Mouse (Mus musculus): Measurements from ENCODE around the gene Fam47e. TPM values are rescaled to one million over a fixed set of nuclear protein-coding genes. Genes with fewer than 3 reads are reported as not detected.

Gene Fam47e
- polyA plus RNA-seq, 1 experiment from 2014 or later, result not detected

DNA sequence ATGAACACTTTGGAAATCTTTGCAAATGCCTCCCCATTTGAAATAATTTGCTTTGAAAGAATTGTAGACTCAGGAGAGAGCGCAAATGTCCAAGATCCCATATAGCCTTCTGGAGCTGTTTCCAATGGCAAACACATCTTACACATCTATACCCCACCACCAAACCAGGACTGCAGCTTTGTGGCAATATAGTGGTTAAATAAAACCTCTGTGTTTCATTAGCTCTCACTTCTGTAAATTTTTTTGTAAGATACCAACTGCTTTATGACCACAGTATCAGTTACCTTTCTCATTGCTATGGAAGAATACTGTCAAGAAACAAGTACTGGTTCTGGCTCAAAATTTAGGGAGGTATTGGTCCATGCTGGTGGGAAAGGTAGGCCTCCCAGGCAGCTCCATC, 1.0 kb downstream of the Fam47e start:
- Histone ChIP-seq H3K36me3 (no peaks in the 10 kb centered on the region), H3K9ac (no peak overlapping the region), H3K4me1 (peaks cover 8% of the 10 kb centered on the region), H3K4me2 (replicated peaks) (no peak overlapping the region), H3K27me3 (no peaks in the 10 kb centered on the region), H3K9me3 (no peaks in the 10 kb centered on the region), H3K27ac (no peak overlapping the region), H3K4me3 (no peak overlapping the region)
- no peak for ATAC-seq (ENCODE audit: low FRiP score, low read depth)
- WGBS, result 86% methylated on average over 1 of the region's 1 CpGs

DNA sequence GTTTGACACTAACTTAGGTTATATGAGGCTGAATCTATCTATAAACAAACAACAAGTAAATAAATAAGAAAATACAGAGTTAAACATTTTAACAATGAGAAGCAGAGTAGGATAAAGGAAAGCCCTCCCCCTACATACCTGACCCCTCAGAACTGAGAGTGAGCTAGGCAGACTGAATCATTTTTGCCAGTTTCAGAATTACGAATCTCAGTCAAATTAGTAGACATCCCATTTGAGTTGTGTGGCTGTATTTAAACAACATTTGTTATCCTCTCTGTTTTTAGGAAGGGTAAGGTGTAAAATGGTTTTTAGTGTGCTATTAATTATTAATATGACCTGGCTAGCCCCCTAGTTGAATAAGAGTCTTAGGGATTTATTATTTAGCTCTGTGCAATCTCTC, 2.6 kb downstream of the Fam47e start:
- ATAC-seq (ENCODE audit: low FRiP score, low read depth), result no peak
- H3K9ac ChIP-seq, result no peak overlapping the region
- H3K4me3 ChIP-seq, result no peak overlapping the region
- peaks cover 10% of the 10 kb centered on the region for H3K4me1 ChIP-seq
- no peak overlapping the region for H3K27ac ChIP-seq
- H3K36me3 ChIP-seq, result no peaks in the 10 kb centered on the region
- H3K27me3 ChIP-seq, result no peaks in the 10 kb centered on the region
- WGBS, result 91% methylated on average over 1 of the region's 1 CpGs
- no peaks in the 10 kb centered on the region for H3K9me3 ChIP-seq
- no peak overlapping the region for H3K4me2 ChIP-seq (replicated peaks)

DNA sequence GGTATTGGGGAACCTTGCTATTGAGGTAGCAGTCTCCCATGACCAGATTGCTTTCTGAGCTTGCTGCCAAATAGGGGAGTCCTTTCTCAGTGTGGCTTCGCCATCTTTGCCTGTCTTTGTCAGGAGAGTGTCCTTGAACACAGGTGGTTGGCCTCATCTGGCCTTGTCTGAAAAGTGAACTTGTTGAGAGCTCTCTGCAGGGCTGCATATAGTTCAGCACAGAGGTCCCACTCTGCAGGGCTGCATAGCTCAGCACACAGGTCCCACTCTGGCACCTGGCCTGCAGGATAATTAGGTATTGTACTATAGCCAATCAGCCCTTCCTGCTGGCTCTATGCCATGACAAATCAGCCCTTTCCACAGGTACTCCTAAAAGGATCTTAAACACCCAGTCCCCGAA, 5.3 kb downstream of the Fam47e start:
- H3K27me3 ChIP-seq, result no peaks in the 10 kb centered on the region
- H3K36me3 ChIP-seq, result no peaks in the 10 kb centered on the region
- no peak overlapping the region for H3K4me2 ChIP-seq (replicated peaks)
- 65% methylated on average over 2 of the region's 2 CpGs for WGBS
- no peak overlapping the region for H3K4me3 ChIP-seq
- H3K9me3 ChIP-seq, result no peaks in the 10 kb centered on the region
- H3K4me1 ChIP-seq, result peaks cover 24% of the 10 kb centered on the region
- 0 out of 2 replicates have a peak, but pooled peaks have one; percentile 13 for ATAC-seq (ENCODE audit: low FRiP score, low read depth)
- H3K9ac ChIP-seq, result no peak overlapping the region
- no peak overlapping the region for H3K27ac ChIP-seq

DNA sequence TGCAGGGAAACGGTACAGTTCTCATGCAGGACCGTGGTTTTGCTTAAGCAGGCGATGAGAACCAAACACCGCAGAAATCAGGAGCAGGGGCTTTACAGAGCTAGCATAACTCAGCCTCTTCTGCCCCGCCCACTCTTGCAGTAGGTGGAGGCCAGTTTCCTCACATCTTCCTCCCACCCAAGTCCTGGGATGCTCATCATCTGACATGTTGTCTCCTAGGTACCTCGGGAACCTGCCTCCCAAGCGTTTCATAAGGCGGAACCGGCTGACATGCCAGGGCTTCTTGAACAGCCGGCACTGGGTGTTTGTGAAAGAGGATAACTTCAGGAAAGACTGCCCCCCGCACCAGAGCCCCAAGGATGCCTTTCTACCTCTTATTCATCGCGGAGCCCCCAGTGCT, 7.1 kb downstream of the Fam47e start:
- H3K27me3 ChIP-seq, result no peaks in the 10 kb centered on the region
- ATAC-seq (ENCODE audit: low FRiP score, low read depth), result no peak
- peaks cover 24% of the 10 kb centered on the region for H3K4me1 ChIP-seq
- no peaks in the 10 kb centered on the region for H3K36me3 ChIP-seq
- no peak overlapping the region for H3K9ac ChIP-seq
- no peak overlapping the region for H3K27ac ChIP-seq
- no peak overlapping the region for H3K4me2 ChIP-seq (replicated peaks)
- 75% methylated on average over 13 of the region's 13 CpGs for WGBS
- no peak overlapping the region for H3K4me3 ChIP-seq
- no peaks in the 10 kb centered on the region for H3K9me3 ChIP-seq

DNA sequence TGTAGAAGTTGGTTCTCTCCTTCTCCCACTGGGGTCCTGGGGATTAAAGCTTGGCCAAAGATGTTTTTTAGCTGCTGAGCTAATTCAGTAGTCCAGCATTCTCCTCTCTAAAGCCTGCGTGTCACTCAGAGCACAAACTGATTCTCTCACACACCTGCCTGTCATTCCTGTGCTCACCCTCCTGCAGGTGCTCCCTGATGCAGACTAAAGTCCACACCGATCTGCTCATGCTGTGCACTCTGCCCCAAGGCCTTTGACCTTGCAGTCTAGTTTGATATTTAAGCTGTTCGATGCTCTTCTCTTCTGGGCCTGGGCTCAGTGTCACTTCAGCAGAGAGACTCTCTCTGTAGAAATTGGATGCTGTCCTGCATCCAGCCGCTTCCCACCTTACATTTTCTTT, 16.4 kb downstream of the Fam47e start:
- WGBS, result 88% methylated on average over 4 of the region's 4 CpGs
- ATAC-seq (ENCODE audit: low FRiP score, low read depth), result no peak
- H3K4me3 ChIP-seq, result no peak overlapping the region

DNA sequence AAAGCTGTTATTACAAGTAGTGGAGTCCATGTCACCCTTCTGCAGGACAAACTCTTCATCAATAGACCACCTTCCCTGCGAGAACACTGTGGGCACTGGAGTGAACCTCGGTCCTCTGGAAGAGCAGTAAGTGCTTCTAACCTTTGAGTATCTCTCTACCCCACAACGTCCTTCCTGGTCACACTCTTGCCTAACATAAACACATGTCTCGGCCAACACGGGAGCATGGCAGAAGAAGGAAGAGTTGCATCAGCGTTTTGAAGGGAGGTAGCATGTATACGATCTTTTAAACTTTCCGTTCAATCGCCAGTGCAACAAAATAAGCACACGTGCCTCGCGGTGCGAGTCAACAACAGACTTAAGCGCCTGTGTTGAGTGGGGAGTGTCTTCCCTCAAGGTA, 24.7 kb downstream of the Fam47e start:
- H3K36me3 ChIP-seq, result no peaks in the 10 kb centered on the region
- H3K4me2 ChIP-seq (replicated peaks), result no peak overlapping the region
- H3K9ac ChIP-seq, result no peak overlapping the region
- H3K4me3 ChIP-seq, result no peak overlapping the region
- no peak overlapping the region for H3K27ac ChIP-seq
- 86% methylated on average over 14 of the region's 14 CpGs for WGBS
- H3K27me3 ChIP-seq, result no peaks in the 10 kb centered on the region
- no peaks in the 10 kb centered on the region for H3K9me3 ChIP-seq
- ATAC-seq (ENCODE audit: low FRiP score, low read depth), result no peak
- H3K4me1 ChIP-seq, result no peaks in the 10 kb centered on the region

More for the DNA sequence above, 16.4 kb downstream of the Fam47e start:
- H3K4me2 ChIP-seq (replicated peaks), result no peak overlapping the region
- H3K27ac ChIP-seq, result no peak overlapping the region
- no peaks in the 10 kb centered on the region for H3K9me3 ChIP-seq
- no peak overlapping the region for H3K9ac ChIP-seq
- H3K4me1 ChIP-seq, result no peaks in the 10 kb centered on the region
- H3K27me3 ChIP-seq, result no peaks in the 10 kb centered on the region
- H3K36me3 ChIP-seq, result no peaks in the 10 kb centered on the region

DNA sequence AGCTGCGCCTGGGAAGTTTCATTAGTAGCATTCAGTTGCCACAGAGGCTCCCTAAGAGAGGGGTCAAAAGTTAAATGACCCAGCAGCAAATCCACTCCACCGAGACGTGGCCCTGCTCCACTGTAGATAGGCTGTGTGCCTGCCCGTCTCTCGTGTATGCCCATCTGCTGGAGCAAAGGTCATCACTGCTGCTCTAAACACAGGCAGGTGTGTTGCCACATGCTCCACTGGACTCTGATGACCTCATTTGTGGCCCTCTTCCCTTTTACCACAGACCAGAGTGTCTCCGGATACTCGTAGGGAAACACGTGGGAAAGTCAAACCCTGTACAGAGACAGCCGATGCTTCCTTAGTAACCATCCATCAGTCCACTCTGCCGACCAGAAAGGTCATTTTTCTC, 31.1 kb downstream of the Fam47e start:
- ATAC-seq (ENCODE audit: low FRiP score, low read depth), result no peak
- Histone ChIP-seq H3K36me3 (no peaks in the 10 kb centered on the region), H3K4me2 (replicated peaks) (no peak overlapping the region), H3K27me3 (no peaks in the 10 kb centered on the region), H3K9ac (no peak overlapping the region), H3K9me3 (no peaks in the 10 kb centered on the region), H3K4me1 (no peaks in the 10 kb centered on the region), H3K4me3 (no peak overlapping the region), H3K27ac (no peak overlapping the region)
- WGBS, result 49% methylated on average over 10 of the region's 10 CpGs

DNA sequence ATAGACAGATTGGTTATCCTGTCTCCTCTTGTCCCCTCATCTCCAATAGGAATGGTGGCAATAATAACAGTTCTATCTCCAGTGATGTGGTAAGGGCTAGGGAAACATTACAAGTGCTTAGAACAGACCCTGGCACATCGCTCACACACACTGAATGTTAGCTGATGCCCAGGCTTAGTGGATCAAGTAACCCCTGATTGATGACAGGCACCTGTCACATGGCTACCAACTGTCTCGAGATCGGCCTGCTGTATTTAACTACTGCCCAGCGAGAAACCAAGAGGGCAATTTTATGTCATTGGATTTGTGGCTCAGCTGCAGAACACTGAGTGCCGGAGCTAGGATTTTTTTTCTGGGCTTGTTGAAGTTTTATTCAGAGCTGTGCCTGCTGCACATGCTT, 40.2 kb downstream of the Fam47e start:
- no peak for ATAC-seq (ENCODE audit: low FRiP score, low read depth)
- no peak overlapping the region for H3K9ac ChIP-seq
- no peak overlapping the region for H3K4me3 ChIP-seq
- H3K36me3 ChIP-seq, result no peaks in the 10 kb centered on the region
- no peaks in the 10 kb centered on the region for H3K4me1 ChIP-seq
- H3K9me3 ChIP-seq, result no peaks in the 10 kb centered on the region
- 59% methylated on average over 5 of the region's 5 CpGs for WGBS
- H3K4me2 ChIP-seq (replicated peaks), result no peak overlapping the region
- H3K27me3 ChIP-seq, result no peaks in the 10 kb centered on the region
- no peak overlapping the region for H3K27ac ChIP-seq

DNA sequence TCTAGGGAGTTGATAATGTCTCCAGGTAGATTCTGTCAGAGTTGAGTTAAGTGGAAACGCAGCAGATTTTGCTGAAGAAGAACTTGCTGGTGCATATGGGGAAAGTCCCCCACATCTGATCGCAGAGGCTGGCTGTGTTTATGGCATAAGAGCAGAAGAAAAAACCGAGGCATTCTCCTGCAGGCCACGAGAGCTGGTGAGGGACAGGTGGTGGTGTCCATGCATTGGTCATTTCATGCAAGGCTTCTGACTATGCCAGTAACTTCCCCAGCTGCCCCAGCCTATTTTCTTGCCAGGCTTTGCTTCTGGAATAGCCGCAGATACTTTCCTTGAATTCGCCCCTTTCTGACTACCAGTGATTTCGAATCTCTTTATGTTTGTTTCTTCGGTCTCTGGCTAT, 42.0 kb downstream of the Fam47e start:
- Histone ChIP-seq H3K9me3 (no peaks in the 10 kb centered on the region), H3K4me2 (replicated peaks) (no peak overlapping the region), H3K9ac (no peak overlapping the region), H3K36me3 (no peaks in the 10 kb centered on the region), H3K4me1 (0 out of 2 replicates have a peak, but pooled peaks cover 1% of the 10 kb centered on the region), H3K4me3 (no peak overlapping the region), H3K27me3 (0 out of 2 replicates have a peak, but pooled peaks cover 2% of the 10 kb centered on the region), H3K27ac (no peak overlapping the region)
- no peak for ATAC-seq (ENCODE audit: low FRiP score, low read depth)
- WGBS, result 91% methylated on average over 8 of the region's 8 CpGs

DNA sequence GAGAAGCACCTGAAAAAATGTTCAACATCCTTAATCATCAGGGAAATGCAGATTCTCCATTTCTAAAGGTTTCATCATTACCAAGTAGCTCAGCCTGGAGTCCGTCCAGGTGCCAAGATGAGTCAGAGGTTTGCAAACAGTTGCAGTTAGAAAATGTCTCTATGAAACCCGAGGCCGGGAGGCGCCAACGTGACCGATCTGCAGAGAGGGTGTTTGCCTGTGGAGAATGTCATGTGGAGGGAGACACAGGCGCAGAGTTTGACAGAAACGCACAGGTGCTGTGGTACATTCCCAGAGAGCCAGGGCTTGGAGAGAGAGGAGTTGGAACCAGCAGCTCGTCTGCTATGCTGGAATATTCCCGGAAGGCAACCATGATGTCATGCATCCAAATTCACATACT, 44.2 kb downstream of the Fam47e start:
- no peak overlapping the region for H3K4me2 ChIP-seq (replicated peaks)
- 0 out of 2 replicates have a peak, but pooled peaks cover 2% of the 10 kb centered on the region for H3K27me3 ChIP-seq
- no peak overlapping the region for H3K9ac ChIP-seq
- 76% methylated on average over 10 of the region's 10 CpGs for WGBS
- H3K4me1 ChIP-seq, result peaks cover 11% of the 10 kb centered on the region; the same call in 1 of the 2 replicates
- no peak for ATAC-seq (ENCODE audit: low FRiP score, low read depth)
- no peaks in the 10 kb centered on the region for H3K36me3 ChIP-seq
- no peaks in the 10 kb centered on the region for H3K9me3 ChIP-seq
- H3K27ac ChIP-seq, result no peak overlapping the region
- H3K4me3 ChIP-seq, result no peak overlapping the region

DNA sequence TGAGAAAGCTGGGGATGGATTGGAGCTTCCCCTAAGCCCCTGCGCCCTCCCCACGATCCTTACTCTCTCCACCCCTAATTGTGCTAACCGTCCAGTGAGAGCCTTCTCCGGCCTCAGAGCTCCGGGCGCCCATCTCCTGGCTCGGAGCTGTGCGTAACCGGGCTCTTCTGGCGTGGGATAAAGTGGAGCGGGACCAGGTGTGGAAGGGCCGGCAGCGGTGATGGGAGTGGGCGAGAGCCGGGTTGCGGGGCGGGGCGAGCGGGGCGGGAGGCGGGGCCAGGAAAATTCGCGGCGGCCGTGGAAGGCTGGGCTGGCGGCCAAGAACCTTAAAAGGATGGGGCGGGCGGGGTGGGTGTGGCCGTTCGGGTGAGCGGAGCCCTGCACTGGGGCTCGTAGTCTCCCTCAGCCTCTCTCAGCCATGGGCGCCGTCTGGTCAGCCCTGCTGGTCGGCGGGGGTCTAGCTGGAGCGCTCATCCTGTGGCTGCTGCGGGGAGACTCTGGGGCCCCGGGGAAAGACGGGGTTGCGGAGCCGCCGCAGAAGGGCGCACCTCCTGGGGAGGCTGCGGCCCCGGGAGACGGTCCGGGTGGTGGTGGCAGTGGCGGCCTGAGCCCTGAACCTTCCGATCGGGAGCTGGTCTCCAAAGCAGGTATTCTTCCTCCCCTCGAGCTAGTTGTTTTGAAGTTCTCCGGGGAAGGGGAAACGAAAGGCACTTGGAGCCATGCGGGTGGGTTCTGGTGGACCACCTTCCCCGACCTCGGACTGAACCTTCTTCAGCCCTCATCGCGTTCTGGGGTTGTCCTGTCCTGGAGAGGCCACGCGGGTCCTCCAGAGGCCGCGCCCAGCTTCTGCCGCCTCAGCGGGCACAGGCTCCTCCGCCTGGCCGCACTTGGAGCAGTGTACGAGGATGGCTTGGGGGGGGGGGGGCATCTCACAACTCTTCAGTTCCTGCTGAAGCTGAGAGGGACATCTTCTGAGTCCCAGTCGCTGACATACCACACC, 48.1 kb downstream of the Fam47e start, which contains the start of gene Stbd1:
Gene Stbd1 (plus strand): TSS at position 351 of the 1,000 bp plus-strand sequence.
- Histone ChIP-seq H3K4me2 (replicated peaks) (peak within 1 kb of the TSS; percentile 92), H3K4me1 (peaks cover 20% of the 10 kb centered on the region), H3K9ac (peak within 1 kb of the TSS; percentile 79), H3K27me3 (0 out of 2 replicates have a peak, but pooled peaks cover 2% of the 10 kb centered on the region), H3K36me3 (peaks cover 6% of the 10 kb centered on the region; the same call in 1 of the 2 replicates), H3K4me3 (peak within 1 kb of the TSS; percentile 74), H3K27ac (no peak within 1 kb of the TSS; the same call in 1 of the 2 replicates), H3K9me3 (no peaks in the 10 kb centered on the region)
- WGBS, result 0% methylated on average over 68 of the region's 69 CpGs
- ATAC-seq (ENCODE audit: low FRiP score, low read depth), result peak; percentile 93

DNA sequence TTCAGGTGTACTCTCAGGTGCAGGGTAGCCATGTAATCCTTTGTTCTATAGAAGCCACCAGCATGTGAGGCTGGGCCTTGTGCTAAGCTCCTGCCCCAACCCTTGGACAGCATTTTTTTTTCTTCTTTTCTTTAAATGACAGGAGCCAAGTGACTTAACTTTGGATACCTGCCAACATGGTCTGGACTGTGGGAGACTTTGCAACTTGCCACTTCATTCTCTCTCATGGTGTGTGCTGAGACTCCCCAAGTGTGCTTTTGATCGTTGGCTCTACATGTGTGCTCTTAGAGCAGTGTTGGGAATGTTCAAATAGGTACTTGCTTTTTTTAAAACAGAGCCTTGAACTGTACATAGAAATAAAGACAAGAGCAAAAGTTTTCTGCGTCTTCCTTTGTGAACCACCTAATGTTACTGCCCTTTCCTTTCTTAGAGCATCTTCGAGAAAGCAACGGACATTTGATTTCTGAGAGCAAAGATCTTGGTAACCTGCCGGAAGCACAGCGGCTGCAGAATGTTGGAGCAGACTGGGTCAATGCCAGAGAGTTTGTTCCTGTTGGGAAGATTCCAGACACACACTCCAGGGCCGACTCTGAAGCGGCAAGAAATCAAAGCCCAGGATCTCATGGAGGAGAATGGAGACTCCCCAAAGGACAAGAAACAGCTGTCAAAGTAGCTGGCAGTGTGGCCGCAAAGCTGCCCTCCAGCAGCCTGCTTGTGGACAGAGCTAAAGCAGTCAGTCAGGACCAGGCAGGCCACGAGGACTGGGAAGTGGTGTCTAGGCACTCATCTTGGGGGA, 49.8 kb downstream of the Fam47e start:
- 68% methylated on average over 10 of the region's 10 CpGs for WGBS
- Histone ChIP-seq H3K4me3 (no peak overlapping the region), H3K36me3 (peaks cover 6% of the 10 kb centered on the region; the same call in 1 of the 2 replicates), H3K9me3 (no peaks in the 10 kb centered on the region), H3K27me3 (0 out of 2 replicates have a peak, but pooled peaks cover 2% of the 10 kb centered on the region), H3K4me1 (peaks cover 20% of the 10 kb centered on the region), H3K9ac (no peak overlapping the region), H3K4me2 (replicated peaks) (0 out of 2 replicates have a peak overlapping the region, but pooled peaks have one; percentile 92), H3K27ac (no peak overlapping the region)
- no peak for ATAC-seq (ENCODE audit: low FRiP score, low read depth)
